Comparison of ENCODE assay signal across 13 mouse cellular contexts in genomic region chr13:44881001-44881400, GRCm38 (mm10).
"Had no signal": no experiment of that assay in that cellular context is flagged by ENCODE, and none has a peak within 500 bp of the region (broad histone marks: within the 10 kb centered on the region; RNA-seq: fewer than 3 reads in every experiment).

No protein-coding gene starts in this region.

- H3K9ac ChIP-seq: kidney, embryonic 15.5 days; liver, embryonic 15.5 days; neural tube, embryonic 12.5 days had no signal

- H3K4me2 ChIP-seq: kidney, embryonic 15.5 days; liver, embryonic 11.5 days; liver, embryonic 15.5 days; neural tube, embryonic 12.5 days had no signal

- H3K27ac ChIP-seq: kidney, embryonic 15.5 days; left cerebral cortex, adult 2 months; limb, embryonic 10.5 days; liver, embryonic 15.5 days; neural tube, embryonic 12.5 days; stomach, postnatal 0 days had no signal

- H3K36me3 ChIP-seq: liver, embryonic 15.5 days had no signal

- H3K4me1 ChIP-seq: limb, embryonic 10.5 days; liver, embryonic 15.5 days had no signal

- H3K4me3 ChIP-seq: kidney, embryonic 15.5 days; left cerebral cortex, adult 2 months; limb, embryonic 10.5 days; liver, embryonic 15.5 days; neural tube, embryonic 12.5 days had no signal

- ATAC-seq: lung, postnatal 0 days had no signal

- H3K27me3 ChIP-seq: kidney, embryonic 15.5 days; liver, embryonic 15.5 days; neural tube, embryonic 12.5 days had no signal

- H3K9me3 ChIP-seq: kidney, embryonic 15.5 days; limb, embryonic 10.5 days; liver, embryonic 15.5 days; neural tube, embryonic 12.5 days had no signal

- DNase-seq: kidney, postnatal 4 days; lung, adult 2 months; lung, postnatal 36 days; midbrain, embryonic 14.5 days; thymus, postnatal 4 days had no signal
